In the genomic region with DNA sequence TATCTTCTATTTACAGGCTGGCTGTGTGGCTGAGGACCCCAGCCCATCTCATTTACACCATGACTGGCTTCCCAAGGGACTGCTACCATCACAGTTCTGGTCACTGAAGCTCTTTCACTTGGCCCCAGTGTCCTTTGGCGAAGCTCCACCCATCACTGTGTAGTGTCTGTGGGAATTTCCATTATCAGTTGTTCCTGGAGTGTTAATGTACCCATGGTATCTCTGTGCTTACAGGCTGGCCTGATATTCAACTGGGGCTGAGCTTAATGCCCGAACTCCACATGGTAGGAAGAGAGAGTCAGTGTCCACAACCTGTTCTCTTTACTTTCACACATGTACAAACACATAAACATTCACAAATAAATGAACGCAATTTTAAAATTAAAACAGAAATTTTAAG, we compare ENCODE assay signal across 21 mouse cellular contexts. TPM values are rescaled to one million over a fixed set of nuclear protein-coding genes. Genes with fewer than 3 reads are reported as not detected.
"Had no signal": no experiment of that assay in that cellular context is flagged by ENCODE, and none has a peak within 500 bp of the region (broad histone marks: within the 10 kb centered on the region; RNA-seq: fewer than 3 reads in every experiment).

No protein-coding gene starts in this region.

- ATAC-seq: midbrain, embryonic 13.5 days; midbrain, embryonic 15.5 days had no signal

- H3K27ac ChIP-seq: macrophage; midbrain, embryonic 13.5 days; midbrain, embryonic 15.5 days; neural tube, embryonic 12.5 days; stomach, embryonic 15.5 days; stomach, postnatal 0 days had no signal

- H3K4me1 ChIP-seq: midbrain, embryonic 13.5 days; midbrain, embryonic 15.5 days; neural tube, embryonic 12.5 days; stomach, embryonic 15.5 days had no signal

- H3K9ac ChIP-seq: lung, embryonic 14.5 days; midbrain, embryonic 13.5 days; midbrain, embryonic 15.5 days; neural tube, embryonic 12.5 days; stomach, embryonic 15.5 days had no signal

- H3K9me3 ChIP-seq: megakaryocyte, embryonic 14.5 days; midbrain, embryonic 13.5 days; midbrain, embryonic 15.5 days; neural tube, embryonic 12.5 days; stomach, embryonic 15.5 days had no signal

- DNase-seq: lung, adult 18-20 months; lung, embryonic 14.5 days; lung, postnatal 10 days; right cerebral cortex, postnatal 14 days; thymus, adult 2 months; thymus, postnatal 25 days; thymus, postnatal 4 days had no signal

- H3K27me3 ChIP-seq: midbrain, embryonic 13.5 days; midbrain, embryonic 15.5 days; neural tube, embryonic 12.5 days; stomach, embryonic 15.5 days had no signal

- H3K4me2 ChIP-seq: lung, embryonic 14.5 days; midbrain, embryonic 11.5 days; midbrain, embryonic 13.5 days; midbrain, embryonic 15.5 days; neural tube, embryonic 12.5 days; stomach, embryonic 15.5 days had no signal

- H3K4me3 ChIP-seq: megakaryocyte, embryonic 14.5 days; midbrain, embryonic 13.5 days; midbrain, embryonic 15.5 days; neural tube, embryonic 12.5 days; stomach, embryonic 15.5 days had no signal

RNA-seq across cellular contexts. Expression of a gene that starts 41.1 kb away (rescaled TPM):
- total RNA-seq: megakaryocyte progenitor cell, adult 5-6 weeks; monocyte, adult 5-6 weeks; neutrophil, adult 5-6 weeks had no signal
- polyA plus RNA-seq: macrophage; midbrain, embryonic 11.5 days; spleen, adult 2 months; stomach, postnatal 0 days had no signal

RNA-seq across cellular contexts. Expression of a gene that starts 48.7 kb away (rescaled TPM):
- total RNA-seq: megakaryocyte progenitor cell, adult 5-6 weeks; monocyte, adult 5-6 weeks; neutrophil, adult 5-6 weeks had no signal
- polyA plus RNA-seq: lung, embryonic 14.5 days; macrophage; midbrain, embryonic 13.5 days; neural tube, embryonic 14.5 days; stomach, postnatal 0 days; urinary bladder, adult 2 months had no signal
